Mouse (Mus musculus) midbrain, postnatal 0 days (tissue): ENCODE measurements around the gene Fcrl6. TPM values are rescaled to one million over a fixed set of nuclear protein-coding genes. Genes with fewer than 3 reads are reported as not detected.

ENCODE experiments used
- ATAC-seq: fragments of 200-750 bp; cut with Nextera tagmentation; 2 replicates; pipeline ENCODE4 v1.8.0; 2017; ENCODE audit warnings: moderate number of reproducible peaks, mild to moderate bottlenecking, moderate TSS enrichment, moderate library complexity; ENCODE audit not compliant: low FRiP score
- DNase-seq: peaks from one replicate; pipeline ENCODE4 v3.0.0-alpha.2; 2015; ENCODE audit warnings: low spot score
- H3K27ac ChIP-seq: fragments of 300-500 bp; sonication (generic); 2 replicates; pipeline ENCODE4 v1.5.1; 2014; ENCODE audit warnings: low read depth, mild to moderate bottlenecking, low read length, mixed read lengths
- H3K27me3 ChIP-seq: fragments of 300-500 bp; sonication (generic); 2 replicates; pipeline ENCODE4 v1.6.1; 2014; ENCODE audit warnings: low read length, control low read depth, mixed read lengths; ENCODE audit not compliant: insufficient read depth
- H3K36me3 ChIP-seq: fragments of 300-500 bp; sonication (generic); 2 replicates; pipeline ENCODE4 v1.6.1; 2014; ENCODE audit warnings: low read length, control low read depth, mixed read lengths; ENCODE audit not compliant: insufficient read depth
- H3K4me1 ChIP-seq: fragments of 300-500 bp; sonication (generic); 2 replicates; pipeline ENCODE4 v1.6.1; 2014; ENCODE audit warnings: mild to moderate bottlenecking, control low read depth, antibody characterized with exemption, low read length, mixed read lengths; ENCODE audit not compliant: insufficient read depth
- H3K4me2 ChIP-seq: fragments of 300-500 bp; sonication (generic); 2 replicates; pipeline ENCODE4 v1.6.1; 2014; ENCODE audit warnings: low read depth, mild to moderate bottlenecking, low read length, mixed read lengths; ENCODE audit not compliant: poor library complexity, severe bottlenecking
- H3K4me3 ChIP-seq: fragments of 300-500 bp; sonication (generic); 2 replicates; pipeline ENCODE4 v1.5.1; 2014; ENCODE audit warnings: low read depth, mild to moderate bottlenecking, low read length, moderate library complexity
- H3K9ac ChIP-seq: fragments of 300-500 bp; sonication (generic); replicated peaks from 2 replicates; pipeline ENCODE4 v1.6.1; 2014; ENCODE audit warnings: mild to moderate bottlenecking, low read length, moderate library complexity, mixed read lengths; ENCODE audit not compliant: poor library complexity, severe bottlenecking
- H3K9me3 ChIP-seq: fragments of 300-500 bp; sonication (generic); 2 replicates; pipeline ENCODE4 v1.6.1; 2016; ENCODE audit warnings: low read length, control low read depth
- CTCF ChIP-seq: IDR thresholded peaks from 2 replicates; pipeline ENCODE4 v1.5.1; 2016; ENCODE audit warnings: antibody characterized with exemption, mild to moderate bottlenecking
- WGBS: fragments of 180-500 bp; shearing (Covaris S2); extraction: QIAGEN DNeasy Blood & Tissue Kit; methylation state at CpG from one replicate; pipeline ENCODE4 v1.1.7; 2014; 5-methylcytosine and 5-hydroxymethylcytosine counted together
- polyA plus RNA-seq: library from polyadenylated mRNA; unstranded; fragments of >200 nt; fragmentation: Nextera tagmentation; extraction: Ambion mirVana; gene quantifications from 2 replicates; pipeline ENCODE4 v1.2.1, GENCODE M21; 2015
- total RNA-seq: library from RNA; depleted of rRNA; stranded (reverse); fragments of >200 nt; gene quantifications from 2 replicates; pipeline ENCODE4 v1.2.3, GENCODE M21; 2014

Gene Fcrl6
- total and polyA plus RNA-seq, 2 experiments from 2014 or later: 0.10 to 0.16 TPM

GRCm38 (mm10) chr1:172584271-172584670, 18.1 kb downstream of the Fcrl6 start:
- Histone ChIP-seq H3K27ac (no peak overlapping the region), H3K36me3 (no peaks in the 10 kb centered on the region), H3K4me1 (peaks cover 4% of the 10 kb centered on the region; the same call in 1 of the 2 replicates), H3K9ac (no peak overlapping the region), H3K9me3 (no peaks in the 10 kb centered on the region), H3K4me2 (no peak overlapping the region), H3K27me3 (no peaks in the 10 kb centered on the region), H3K4me3 (no peak overlapping the region)
- DNase-seq (no peak), ATAC-seq (no peak)
- no peak for TF ChIP-seq CTCF
- WGBS: 86% methylated on average over 6 of the region's 6 CpGs

GRCm38 (mm10) chr1:172582436-172582835, 19.9 kb downstream of the Fcrl6 start:
- ATAC-seq: no peak

GRCm38 (mm10) chr1:172580116-172580515, 22.2 kb downstream of the Fcrl6 start:
- H3K36me3 ChIP-seq: no peaks in the 10 kb centered on the region
- WGBS: 78% methylated on average over 6 of the region's 6 CpGs
- TF ChIP-seq CTCF: no peak
- no peak overlapping the region for H3K4me2 ChIP-seq
- H3K4me1 ChIP-seq: no peaks in the 10 kb centered on the region
- H3K27ac ChIP-seq: no peak overlapping the region
- H3K4me3 ChIP-seq: no peak overlapping the region
- H3K27me3 ChIP-seq: no peaks in the 10 kb centered on the region
- ATAC-seq: no peak
- no peaks in the 10 kb centered on the region for H3K9me3 ChIP-seq
- no peak overlapping the region for H3K9ac ChIP-seq
- DNase-seq: no peak

More at GRCm38 (mm10) chr1:172582436-172582835, 19.9 kb downstream of the Fcrl6 start:
- Histone ChIP-seq H3K9me3 (no peaks in the 10 kb centered on the region), H3K4me3 (no peak overlapping the region), H3K27me3 (no peaks in the 10 kb centered on the region), H3K27ac (no peak overlapping the region), H3K9ac (no peak overlapping the region), H3K36me3 (no peaks in the 10 kb centered on the region), H3K4me1 (peaks cover 4% of the 10 kb centered on the region; the same call in 1 of the 2 replicates), H3K4me2 (no peak overlapping the region)
- TF ChIP-seq CTCF: no peak
- no peak for DNase-seq
- 89% methylated on average over 8 of the region's 8 CpGs for WGBS

GRCm38 (mm10) chr1:172567758-172568157, 34.6 kb downstream of the Fcrl6 start:
- no peak for ATAC-seq
- H3K4me2 ChIP-seq: no peak overlapping the region
- no peaks in the 10 kb centered on the region for H3K36me3 ChIP-seq
- TF ChIP-seq CTCF: no peak
- no peaks in the 10 kb centered on the region; the same call in 1 of the 2 replicates for H3K27me3 ChIP-seq
- no peaks in the 10 kb centered on the region for H3K4me1 ChIP-seq
- 51% methylated on average over 4 of the region's 4 CpGs for WGBS
- DNase-seq: no peak
- no peak overlapping the region for H3K4me3 ChIP-seq
- no peak overlapping the region for H3K27ac ChIP-seq
- no peaks in the 10 kb centered on the region for H3K9me3 ChIP-seq
- H3K9ac ChIP-seq: no peak overlapping the region

GRCm38 (mm10) chr1:172566131-172566530, 36.2 kb downstream of the Fcrl6 start:
- Histone ChIP-seq H3K9ac (no peak overlapping the region), H3K4me3 (no peak overlapping the region), H3K9me3 (no peaks in the 10 kb centered on the region), H3K4me1 (no peaks in the 10 kb centered on the region), H3K36me3 (no peaks in the 10 kb centered on the region), H3K4me2 (no peak overlapping the region), H3K27me3 (no peaks in the 10 kb centered on the region), H3K27ac (no peak overlapping the region)
- DNase-seq (no peak), ATAC-seq (no peak)
- TF ChIP-seq CTCF: no peak
- 74% methylated on average over 3 of the region's 3 CpGs for WGBS

GRCm38 (mm10) chr1:172563465-172563828, 38.9 kb downstream of the Fcrl6 start:
- Histone ChIP-seq H3K4me3 (peak overlapping the region; percentile 68), H3K27me3 (no peaks in the 10 kb centered on the region), H3K9ac (peak overlapping the region; percentile 83), H3K4me2 (peak overlapping the region; percentile 91), H3K27ac (no peak overlapping the region), H3K4me1 (no peaks in the 10 kb centered on the region), H3K9me3 (no peaks in the 10 kb centered on the region), H3K36me3 (no peaks in the 10 kb centered on the region)
- DNase-seq: no peak
- WGBS: 1% methylated on average over 10 of the region's 10 CpGs
- TF ChIP-seq CTCF: no peak
- ATAC-seq: no peak; the same call in 1 of the 2 replicates
